Mouse (Mus musculus) megakaryocyte progenitor cell, adult 5-6 weeks (primary cell): Measurements from ENCODE around the gene Olfr1532-ps1. TPM values are rescaled to one million over a fixed set of nuclear protein-coding genes. Genes with fewer than 3 reads are reported as not detected.
A peak's percentile ranks its signal among the peaks of the same experiment; 100 is the strongest.
"Not testable (repeated sequence)": the region's sequence is repeated elsewhere in the genome, so short reads cannot be mapped to it uniquely, and the experiment has no call there.

Experiments used
- ATAC-seq: replicated peaks from 2 replicates; pipeline ENCODE4 v1.8.0; 2016; ENCODE audit warnings: mild to moderate bottlenecking, moderate TSS enrichment, inconsistent platforms; ENCODE audit not compliant: poor library complexity
- total RNA-seq, 2 experiments: library from RNA; stranded (forward) in 1 of 2; stranded (reverse) in 1 of 2; fragments of 157-497, 149-512 nt in 1 of 2; fragments of 200-1000 nt in 1 of 2; gene quantifications; 2 replicates each; pipeline versions ENCODE4 v1.2.3 to v1.2.4; 2015 to 2017

The Olfr1532-ps1 gene
- total RNA-seq (2015) = not detected in 2 replicates
- total RNA-seq (2017) = not detected in 2 replicates

DNA sequence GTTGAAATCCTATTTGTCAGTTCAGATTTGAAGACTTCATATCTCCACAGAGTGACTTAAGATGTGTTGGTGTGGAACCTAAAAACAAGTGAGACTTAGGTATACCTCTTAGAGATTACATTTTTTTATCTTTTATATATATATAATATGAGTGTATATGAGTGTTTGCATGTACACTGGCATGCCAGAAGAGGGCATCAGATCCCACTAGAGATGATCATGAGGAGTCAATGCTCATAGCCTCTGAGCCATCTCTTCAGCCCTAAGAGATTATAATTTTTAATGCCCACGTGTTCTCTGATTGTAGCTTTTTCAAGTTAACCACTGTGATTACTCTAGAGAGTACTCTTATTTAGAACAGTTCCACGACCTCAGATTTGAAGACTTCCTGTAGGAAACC is at the start of gene Olfr1532-ps1:
TSS of gene Olfr1532-ps1 (plus strand) at position 326 of the 400 bp plus-strand sequence.
- ATAC-seq = peak; percentile 64

DNA sequence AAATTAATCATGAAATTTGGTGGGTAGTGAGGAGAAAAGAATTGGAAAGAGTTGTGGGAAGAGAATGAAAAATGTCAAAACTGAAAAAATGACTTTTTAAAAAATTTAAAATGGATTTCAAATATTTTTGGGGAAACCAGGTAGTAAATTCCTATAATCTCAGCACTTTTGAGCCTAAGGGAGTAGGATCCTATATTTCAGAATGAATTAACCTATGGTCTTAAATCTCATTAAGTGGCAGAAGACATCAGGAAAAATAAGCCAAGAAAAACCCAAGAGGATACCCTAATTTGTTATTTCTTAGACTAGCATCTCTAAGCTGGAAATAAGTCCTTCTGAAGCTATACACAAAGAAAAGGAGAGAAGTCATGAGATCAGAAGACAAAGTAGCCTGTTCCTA is 44.9 kb upstream of the Olfr1532-ps1 start, which contains the start of gene Olfr704:
TSS of gene Olfr704 (plus strand) at position 301 of the 400 bp plus-strand sequence.
- ATAC-seq = no peak

DNA sequence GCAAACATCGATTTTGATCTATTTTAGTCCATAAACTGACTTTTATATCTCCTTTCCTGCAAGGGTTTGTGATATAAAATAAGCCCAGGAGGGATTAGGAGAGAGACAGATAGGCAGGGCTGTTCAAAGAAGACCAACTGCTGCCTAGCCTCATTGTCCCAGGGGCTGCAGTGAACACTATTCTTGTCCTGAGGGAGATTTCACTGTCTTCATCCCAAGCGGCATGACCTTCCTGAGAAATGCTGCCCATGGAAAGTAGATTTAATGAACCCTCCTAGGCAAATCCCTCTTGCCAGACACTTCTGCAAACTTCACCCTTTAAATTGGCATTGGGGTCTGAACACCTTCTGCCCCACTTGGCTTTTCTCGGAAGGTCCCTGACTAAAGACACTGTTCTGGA is 31.0 kb upstream of the Olfr1532-ps1 start, which contains the start of gene Olfr705:
TSS of gene Olfr705 (minus strand) at position 101 of the 400 bp plus-strand sequence.
- no peak for ATAC-seq

DNA sequence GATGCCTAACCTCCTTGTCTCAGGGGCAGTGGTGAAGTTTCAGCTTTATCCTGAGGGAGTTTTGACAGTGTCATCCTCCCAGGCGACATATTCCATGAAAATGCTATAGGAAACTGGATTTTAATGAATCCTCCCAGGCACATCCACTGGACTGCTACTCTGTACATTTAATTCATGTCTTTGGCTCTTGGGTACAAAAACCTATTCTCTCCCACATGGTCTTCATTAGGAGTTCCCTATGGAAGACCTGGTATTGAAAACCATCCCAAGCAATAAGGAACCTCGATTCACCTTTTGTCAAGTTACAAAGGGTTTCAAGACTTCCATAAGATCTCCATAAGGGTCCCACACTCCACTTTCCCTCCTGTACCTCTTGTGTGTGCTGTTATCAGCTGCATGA is 19.7 kb upstream of the Olfr1532-ps1 start, which contains the start of gene Olfr706:
TSS of gene Olfr706 (minus strand) at position 101 of the 400 bp plus-strand sequence.
- ATAC-seq = no peak

DNA sequence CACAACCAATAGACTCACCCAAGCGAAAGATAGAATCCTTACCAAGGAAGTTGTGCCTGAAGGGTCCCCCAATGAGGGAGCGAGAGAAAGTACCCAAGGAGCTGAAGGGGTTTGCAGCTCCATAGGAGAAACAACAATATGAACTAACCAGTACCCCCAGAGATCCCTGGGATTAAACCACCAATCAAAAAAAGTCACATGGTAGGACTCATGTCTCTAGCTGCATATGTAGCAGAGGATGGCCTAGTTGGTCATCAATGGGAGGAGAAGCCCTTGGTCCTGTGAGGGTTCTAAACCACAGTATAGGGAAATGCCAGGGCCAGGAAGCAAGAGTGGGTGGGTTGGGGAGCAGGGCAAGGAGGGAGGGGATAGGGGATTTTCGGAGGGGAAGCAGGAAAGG is 6.7 kb upstream of the Olfr1532-ps1 start, which contains the start of gene Olfr707:
TSS of gene Olfr707 (minus strand) at position 101 of the 400 bp plus-strand sequence.
- not testable (repeated sequence) for ATAC-seq

DNA sequence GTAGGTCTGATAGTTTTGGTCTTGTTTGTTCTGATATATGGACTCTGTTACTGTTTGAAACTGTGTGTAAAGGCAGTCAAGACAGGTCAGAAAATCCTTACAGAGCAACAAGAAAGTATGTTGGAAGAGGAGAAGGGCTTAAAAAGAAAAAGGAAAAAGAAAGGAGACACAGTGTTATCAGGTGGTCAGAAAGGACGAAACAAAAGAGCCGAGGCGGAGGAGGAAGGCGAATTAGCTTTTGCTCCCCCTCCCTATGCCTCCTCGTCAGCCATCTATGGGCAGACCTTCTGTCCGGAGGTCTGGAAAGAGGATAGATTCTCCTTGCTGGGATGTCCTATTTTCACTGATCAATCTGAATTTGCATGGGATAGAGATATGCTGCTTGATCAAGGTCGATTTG is 13.2 kb downstream of the Olfr1532-ps1 start:
- not testable (repeated sequence) for ATAC-seq

DNA sequence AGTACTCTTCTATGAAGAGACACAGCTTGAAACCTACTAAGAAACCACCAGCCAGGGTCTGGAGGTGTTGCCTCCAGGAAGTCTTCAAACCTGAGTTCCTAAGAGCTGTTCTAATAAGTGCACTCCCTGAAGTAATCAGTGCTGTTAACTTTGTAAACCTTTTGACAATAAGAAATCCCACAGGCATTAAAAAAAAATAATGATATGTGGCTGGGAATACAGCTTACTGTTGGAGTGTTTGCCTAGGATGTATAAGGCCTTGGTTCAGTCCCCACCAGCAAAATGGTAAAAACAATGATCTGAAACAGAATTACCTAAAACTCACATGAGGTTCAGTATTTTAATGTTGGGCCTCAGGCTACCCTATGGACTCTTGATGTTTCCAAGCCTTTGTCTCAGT is 24.3 kb downstream of the Olfr1532-ps1 start, which contains the start of gene Olfr709-ps1:
TSS of gene Olfr709-ps1 (minus strand) at position 101 of the 400 bp plus-strand sequence.
- no peak for ATAC-seq

DNA sequence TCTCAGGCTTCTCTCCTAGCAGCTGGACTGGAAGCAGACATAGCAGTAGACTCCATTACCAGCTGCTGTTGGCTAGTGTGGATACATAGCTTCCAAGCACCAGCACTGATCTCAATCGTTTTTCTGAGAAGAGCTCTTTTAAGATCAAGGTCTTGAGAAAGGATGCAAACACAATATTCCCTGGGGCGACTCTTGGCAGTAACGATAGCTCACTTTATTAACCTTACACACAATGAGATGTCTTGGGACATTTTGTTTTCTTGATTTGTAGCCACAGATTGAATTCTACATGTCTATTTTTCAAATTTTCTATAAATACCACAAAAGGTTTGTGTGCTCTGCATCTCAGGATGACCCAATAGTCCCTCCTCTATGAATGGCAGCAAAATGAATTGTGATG is 40.4 kb downstream of the Olfr1532-ps1 start, which contains the start of gene Olfr710:
TSS of gene Olfr710 (minus strand) at position 101 of the 400 bp plus-strand sequence.
- ATAC-seq = no peak

DNA sequence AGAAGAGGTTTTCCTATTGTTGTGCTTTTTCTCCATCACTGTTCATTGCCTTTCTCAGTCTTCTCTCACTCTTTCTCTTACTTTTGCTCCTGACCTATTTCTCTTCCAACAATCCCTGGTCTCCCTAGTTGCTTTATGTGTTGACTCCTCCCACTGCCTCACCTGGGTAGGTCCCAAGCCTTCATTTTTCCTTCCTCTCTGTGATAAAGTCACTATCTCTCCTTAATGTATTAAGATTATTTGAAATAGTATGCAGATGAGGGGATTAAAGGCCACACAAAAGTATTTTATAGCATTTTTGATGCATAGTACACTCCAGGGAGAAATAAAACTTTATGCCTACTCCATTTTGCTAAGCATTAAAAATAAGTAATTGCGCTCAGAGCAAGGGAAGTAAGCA is 56.0 kb downstream of the Olfr1532-ps1 start, which contains the start of gene Olfr6:
TSS of gene Olfr6 (minus strand) at position 101 of the 400 bp plus-strand sequence.
- ATAC-seq = no peak

Other genes with a start within 250 kb of the Olfr1532-ps1 start
- not detected in 2 replicates for gene Olfr693, start 227.4 kb upstream of the Olfr1532-ps1 start, total RNA-seq (2015)
- not detected in 2 replicates for gene Olfr693, start 227.4 kb upstream of the Olfr1532-ps1 start, total RNA-seq (2017)
- not detected in 2 replicates for gene Olfr694, start 216.2 kb upstream of the Olfr1532-ps1 start, total RNA-seq (2015)
- not detected in 2 replicates for gene Olfr694, start 216.2 kb upstream of the Olfr1532-ps1 start, total RNA-seq (2017)
- gene Olfr695, start 191.6 kb upstream of the Olfr1532-ps1 start, total RNA-seq (2015) = 0.05 TPM in 1 of 2 replicates, not detected in the other
- gene Olfr695, start 191.6 kb upstream of the Olfr1532-ps1 start, total RNA-seq (2017) = not detected in 2 replicates
- not detected in 2 replicates for gene Olfr697, start 165.6 kb upstream of the Olfr1532-ps1 start, total RNA-seq (2015)
- not detected in 2 replicates for gene Olfr697, start 165.6 kb upstream of the Olfr1532-ps1 start, total RNA-seq (2017)
- not detected in 2 replicates for gene Olfr698, start 152.6 kb upstream of the Olfr1532-ps1 start, total RNA-seq (2015)
- not detected in 2 replicates for gene Olfr698, start 152.6 kb upstream of the Olfr1532-ps1 start, total RNA-seq (2017)
- gene Olfr699, start 114.8 kb upstream of the Olfr1532-ps1 start, total RNA-seq (2015) = not detected in 2 replicates
- gene Olfr699, start 114.8 kb upstream of the Olfr1532-ps1 start, total RNA-seq (2017) = not detected in 2 replicates
- gene Olfr700, start 99.2 kb upstream of the Olfr1532-ps1 start, total RNA-seq (2015) = not detected in 2 replicates
- not detected in 2 replicates for gene Olfr700, start 99.2 kb upstream of the Olfr1532-ps1 start, total RNA-seq (2017)
- gene Olfr701, start 93.9 kb upstream of the Olfr1532-ps1 start, total RNA-seq (2015) = not detected in 2 replicates
- not detected in 2 replicates for gene Olfr701, start 93.9 kb upstream of the Olfr1532-ps1 start, total RNA-seq (2017)
- gene Olfr702, start 74.1 kb upstream of the Olfr1532-ps1 start, total RNA-seq (2015) = not detected in 2 replicates
- not detected in 2 replicates for gene Olfr702, start 74.1 kb upstream of the Olfr1532-ps1 start, total RNA-seq (2017)
- gene Olfr703, start 64.6 kb upstream of the Olfr1532-ps1 start, total RNA-seq (2015) = not detected in 2 replicates
- gene Olfr703, start 64.6 kb upstream of the Olfr1532-ps1 start, total RNA-seq (2017) = not detected in 2 replicates
- gene Olfr704, start 44.8 kb upstream of the Olfr1532-ps1 start, total RNA-seq (2015) = not detected in 2 replicates
- gene Olfr704, start 44.8 kb upstream of the Olfr1532-ps1 start, total RNA-seq (2017) = not detected in 2 replicates
- gene Olfr705, start 31.1 kb upstream of the Olfr1532-ps1 start, total RNA-seq (2015) = not detected in 2 replicates
- gene Olfr705, start 31.1 kb upstream of the Olfr1532-ps1 start, total RNA-seq (2017) = not detected in 2 replicates
- gene Olfr706, start 19.8 kb upstream of the Olfr1532-ps1 start, total RNA-seq (2015) = not detected in 2 replicates
- not detected in 2 replicates for gene Olfr706, start 19.8 kb upstream of the Olfr1532-ps1 start, total RNA-seq (2017)
- not detected in 2 replicates for gene Olfr707, start 6.8 kb upstream of the Olfr1532-ps1 start, total RNA-seq (2015)
- gene Olfr707, start 6.8 kb upstream of the Olfr1532-ps1 start, total RNA-seq (2017) = not detected in 2 replicates
- gene Olfr709-ps1, start 24.2 kb downstream of the Olfr1532-ps1 start, total RNA-seq (2015) = 0.02 TPM in 1 of 2 replicates, not detected in the other
- not detected in 2 replicates for gene Olfr709-ps1, start 24.2 kb downstream of the Olfr1532-ps1 start, total RNA-seq (2017)
- not detected in 2 replicates for gene Olfr710, start 40.3 kb downstream of the Olfr1532-ps1 start, total RNA-seq (2015)
- gene Olfr710, start 40.3 kb downstream of the Olfr1532-ps1 start, total RNA-seq (2017) = not detected in 2 replicates
- gene Olfr6, start 55.9 kb downstream of the Olfr1532-ps1 start, total RNA-seq (2015) = not detected in 2 replicates
- gene Olfr6, start 55.9 kb downstream of the Olfr1532-ps1 start, total RNA-seq (2017) = not detected in 2 replicates
- not detected in 2 replicates for gene Olfr711, start 67.5 kb downstream of the Olfr1532-ps1 start, total RNA-seq (2015)
- not detected in 2 replicates for gene Olfr711, start 67.5 kb downstream of the Olfr1532-ps1 start, total RNA-seq (2017)
- not detected in 2 replicates for gene Olfr2, start 98.1 kb downstream of the Olfr1532-ps1 start, total RNA-seq (2015)
- not detected in 2 replicates for gene Olfr2, start 98.1 kb downstream of the Olfr1532-ps1 start, total RNA-seq (2017)
- gene Olfr713, start 123.2 kb downstream of the Olfr1532-ps1 start, total RNA-seq (2015) = not detected in 2 replicates
- gene Olfr713, start 123.2 kb downstream of the Olfr1532-ps1 start, total RNA-seq (2017) = not detected in 2 replicates
- not detected in 2 replicates for gene Olfr714, start 163.0 kb downstream of the Olfr1532-ps1 start, total RNA-seq (2015)
- gene Olfr714, start 163.0 kb downstream of the Olfr1532-ps1 start, total RNA-seq (2017) = not detected in 2 replicates
- gene Olfr17, start 185.2 kb downstream of the Olfr1532-ps1 start, total RNA-seq (2015) = not detected in 2 replicates
- gene Olfr17, start 185.2 kb downstream of the Olfr1532-ps1 start, total RNA-seq (2017) = not detected in 2 replicates
- not detected in 2 replicates for gene Olfr715b, start 202.4 kb downstream of the Olfr1532-ps1 start, total RNA-seq (2015)
- not detected in 2 replicates for gene Olfr715b, start 202.4 kb downstream of the Olfr1532-ps1 start, total RNA-seq (2017)
- not detected in 2 replicates for gene Olfr715, start 223.1 kb downstream of the Olfr1532-ps1 start, total RNA-seq (2015)
- not detected in 2 replicates for gene Olfr715, start 223.1 kb downstream of the Olfr1532-ps1 start, total RNA-seq (2017)
- not detected in 2 replicates for gene Olfr716, start 230.3 kb downstream of the Olfr1532-ps1 start, total RNA-seq (2015)
- gene Olfr716, start 230.3 kb downstream of the Olfr1532-ps1 start, total RNA-seq (2017) = not detected in 2 replicates